Mouse (Mus musculus) kidney, embryonic 15.5 days (tissue): ENCODE measurements at regions not wholly inside any gene's neighbourhood (a gene's known extent, or its start where the extent isn't known, plus 50 kb on each side); places are given as distances from the start of the nearest gene placed in this dataset.

Experiments used
- ATAC-seq: fragments of 200-750 bp; cut with Nextera tagmentation; replicated peaks from 2 replicates; pipeline ENCODE4 v1.8.0; 2017; ENCODE audit warnings: moderate TSS enrichment; ENCODE audit not compliant: low FRiP score
- H3K27ac ChIP-seq: fragments of 300-500 bp; sonication (generic); 2 replicates; pipeline ENCODE4 v1.5.1; 2015; ENCODE audit warnings: mild to moderate bottlenecking, inconsistent platforms
- H3K27me3 ChIP-seq: fragments of 300-500 bp; sonication (generic); 2 replicates; pipeline ENCODE4 v1.6.1; 2015; ENCODE audit warnings: inconsistent platforms
- H3K36me3 ChIP-seq: fragments of 300-500 bp; sonication (generic); 2 replicates; pipeline ENCODE4 v1.6.1; 2015; ENCODE audit warnings: inconsistent platforms
- H3K4me1 ChIP-seq: fragments of 300-500 bp; sonication (generic); 2 replicates; pipeline ENCODE4 v1.6.1; 2015; ENCODE audit warnings: inconsistent platforms
- H3K4me2 ChIP-seq: fragments of 300-500 bp; sonication (generic); 2 replicates; pipeline ENCODE4 v1.6.1; 2015; ENCODE audit warnings: moderate library complexity, mild to moderate bottlenecking, inconsistent platforms
- H3K4me3 ChIP-seq: fragments of 300-500 bp; sonication (generic); replicated peaks from 2 replicates; pipeline ENCODE4 v1.5.1; 2015; ENCODE audit warnings: mild to moderate bottlenecking, inconsistent platforms
- H3K9ac ChIP-seq: fragments of 300-500 bp; sonication (generic); 2 replicates; pipeline ENCODE4 v1.6.1; 2015; ENCODE audit warnings: mild to moderate bottlenecking, inconsistent platforms
- H3K9me3 ChIP-seq: fragments of 300-500 bp; sonication (generic); replicated peaks from 2 replicates; pipeline ENCODE4 v1.6.1; 2016; ENCODE audit warnings: inconsistent platforms
- WGBS: fragments of 180-500 bp; shearing (Covaris S2); methylation state at CpG from one replicate; pipeline ENCODE4 v1.1.7; 2015; ENCODE audit warnings: mixed read lengths; 5-methylcytosine and 5-hydroxymethylcytosine counted together

DNA sequence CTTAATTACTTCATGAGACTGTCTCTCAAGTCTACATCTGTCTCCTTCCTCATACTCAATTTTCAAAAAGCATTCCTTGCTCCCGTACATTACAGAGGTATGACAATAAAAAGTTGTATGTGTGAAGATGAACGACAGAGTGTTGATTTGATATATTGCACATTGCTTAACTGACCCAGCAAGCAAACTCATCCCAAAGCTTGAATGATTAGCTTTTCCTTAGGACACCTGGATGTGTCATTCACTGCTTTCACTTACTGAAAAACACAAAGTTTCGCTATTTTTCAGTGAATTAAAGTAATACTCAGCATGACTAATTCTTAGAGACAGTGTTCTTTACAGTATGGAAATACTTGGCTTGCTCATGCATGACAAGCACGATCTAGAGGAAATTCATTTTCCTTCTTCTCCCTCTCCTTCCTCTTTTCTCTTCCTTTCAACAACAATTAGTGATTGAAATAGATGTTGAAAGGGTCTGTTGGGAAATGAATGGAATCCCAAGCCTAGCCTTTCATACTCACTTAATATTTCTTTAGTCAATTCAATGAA, 159.5 kb upstream of the Prkcq start:
- Histone ChIP-seq H3K9me3 (no peaks in the 10 kb centered on the region), H3K4me3 (no peak overlapping the region), H3K4me1 (no peaks in the 10 kb centered on the region), H3K36me3 (no peaks in the 10 kb centered on the region), H3K27me3 (no peaks in the 10 kb centered on the region), H3K4me2 (no peak overlapping the region), H3K9ac (no peak overlapping the region), H3K27ac (no peak overlapping the region)
- 76% methylated on average over 4 of the region's 4 CpGs for WGBS
- no peak for ATAC-seq

DNA sequence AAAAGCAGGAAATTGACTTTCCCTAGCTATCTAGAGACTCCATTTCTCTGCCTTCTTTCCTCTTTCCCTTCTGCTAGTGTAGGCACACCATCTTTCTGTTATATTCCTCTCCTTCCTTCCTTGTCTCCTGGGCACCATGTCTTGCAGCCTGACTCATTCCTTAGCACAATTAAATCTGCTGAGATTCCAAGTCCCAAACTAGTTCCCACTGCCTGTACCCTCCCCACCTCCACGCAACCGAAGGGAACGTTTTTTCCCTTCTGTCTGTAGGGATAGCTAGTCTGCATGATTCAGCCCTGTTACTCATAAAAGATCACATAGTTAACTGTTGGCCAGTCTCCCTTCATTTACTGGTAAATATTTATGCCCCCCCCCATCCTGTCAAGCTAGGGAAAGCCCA, 158.8 kb upstream of the Prkcq start:
- no peaks in the 10 kb centered on the region for H3K36me3 ChIP-seq
- WGBS = 81% methylated on average over 3 of the region's 3 CpGs
- H3K9ac ChIP-seq = no peak overlapping the region
- H3K27ac ChIP-seq = no peak overlapping the region
- H3K4me3 ChIP-seq = no peak overlapping the region
- ATAC-seq = no peak
- H3K4me2 ChIP-seq = no peak overlapping the region
- H3K9me3 ChIP-seq = no peaks in the 10 kb centered on the region
- H3K27me3 ChIP-seq = no peaks in the 10 kb centered on the region
- H3K4me1 ChIP-seq = no peaks in the 10 kb centered on the region

DNA sequence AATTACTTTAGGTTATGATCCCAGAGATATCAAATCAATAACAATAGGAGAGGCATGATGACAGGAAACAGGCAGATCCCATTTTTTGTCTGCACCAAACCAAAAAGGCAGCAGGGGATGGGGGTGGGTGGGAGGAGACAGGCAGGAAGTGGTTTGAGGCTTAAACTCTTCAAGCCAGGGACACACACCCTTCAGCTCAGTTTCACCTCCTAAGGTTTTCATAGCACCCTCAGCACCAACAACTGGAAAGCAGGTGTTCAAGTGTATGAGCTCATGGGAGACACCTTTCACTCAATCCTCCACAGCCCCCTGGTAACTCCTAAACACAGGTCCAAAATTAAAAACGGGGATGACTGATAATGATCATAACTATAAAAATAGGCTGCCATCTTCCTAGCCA, 155.5 kb upstream of the Prkcq start:
- Histone ChIP-seq H3K9me3 (no peaks in the 10 kb centered on the region), H3K27ac (no peak overlapping the region), H3K4me2 (no peak overlapping the region), H3K36me3 (no peaks in the 10 kb centered on the region), H3K9ac (no peak overlapping the region), H3K4me3 (no peak overlapping the region), H3K4me1 (no peaks in the 10 kb centered on the region), H3K27me3 (no peaks in the 10 kb centered on the region)
- ATAC-seq = no peak
- 60% methylated on average over 1 of the region's 1 CpGs for WGBS

DNA sequence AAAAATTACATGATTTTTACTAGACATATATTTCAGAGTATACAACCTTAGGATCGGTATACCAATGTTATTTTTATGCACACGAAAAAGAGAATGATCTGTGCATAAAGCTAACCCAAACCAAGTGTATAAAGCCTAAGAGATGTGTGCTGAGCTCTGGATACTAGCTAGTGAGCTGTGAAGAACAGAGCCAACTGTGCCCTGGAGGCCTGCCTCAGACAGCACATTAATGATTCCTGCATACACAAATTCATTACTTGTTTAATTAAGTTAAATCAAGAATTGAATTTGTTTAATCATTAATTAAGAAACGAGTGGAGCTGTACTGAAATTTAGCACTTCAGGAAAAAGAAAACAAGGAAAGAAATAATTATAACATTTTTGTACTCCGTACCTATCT, 139.0 kb upstream of the Prkcq start:
- Histone ChIP-seq H3K27me3 (no peaks in the 10 kb centered on the region), H3K9me3 (no peaks in the 10 kb centered on the region), H3K4me2 (no peak overlapping the region), H3K27ac (no peak overlapping the region), H3K4me3 (no peak overlapping the region), H3K4me1 (no peaks in the 10 kb centered on the region), H3K36me3 (no peaks in the 10 kb centered on the region), H3K9ac (no peak overlapping the region)
- 66% methylated on average over 4 of the region's 4 CpGs for WGBS
- no peak for ATAC-seq

DNA sequence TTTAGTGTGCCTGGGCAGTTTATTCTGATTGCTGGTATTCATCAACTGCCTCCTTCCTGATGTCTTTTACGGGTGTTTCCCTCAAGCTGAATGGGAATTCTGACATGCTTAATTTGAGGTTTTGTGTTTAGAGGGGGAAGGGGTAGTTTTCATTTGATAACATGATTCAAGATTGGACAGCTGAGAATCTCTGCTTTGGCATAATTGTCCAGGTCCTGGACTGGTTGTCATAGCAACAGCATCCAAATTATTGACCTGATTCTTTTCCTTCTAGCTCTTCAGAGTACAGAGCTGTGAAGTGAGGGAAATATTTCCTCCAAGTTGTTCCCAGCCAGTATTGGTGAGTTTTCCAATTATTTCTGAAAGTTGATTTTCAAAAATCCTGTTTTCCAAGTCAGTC, 137.7 kb upstream of the Prkcq start:
- no peaks in the 10 kb centered on the region for H3K36me3 ChIP-seq
- ATAC-seq = no peak
- 74% methylated on average over 1 of the region's 1 CpGs for WGBS
- H3K9me3 ChIP-seq = no peaks in the 10 kb centered on the region
- H3K9ac ChIP-seq = no peak overlapping the region
- no peaks in the 10 kb centered on the region for H3K27me3 ChIP-seq
- no peak overlapping the region for H3K27ac ChIP-seq
- no peak overlapping the region for H3K4me2 ChIP-seq
- H3K4me1 ChIP-seq = no peaks in the 10 kb centered on the region
- no peak overlapping the region for H3K4me3 ChIP-seq

DNA sequence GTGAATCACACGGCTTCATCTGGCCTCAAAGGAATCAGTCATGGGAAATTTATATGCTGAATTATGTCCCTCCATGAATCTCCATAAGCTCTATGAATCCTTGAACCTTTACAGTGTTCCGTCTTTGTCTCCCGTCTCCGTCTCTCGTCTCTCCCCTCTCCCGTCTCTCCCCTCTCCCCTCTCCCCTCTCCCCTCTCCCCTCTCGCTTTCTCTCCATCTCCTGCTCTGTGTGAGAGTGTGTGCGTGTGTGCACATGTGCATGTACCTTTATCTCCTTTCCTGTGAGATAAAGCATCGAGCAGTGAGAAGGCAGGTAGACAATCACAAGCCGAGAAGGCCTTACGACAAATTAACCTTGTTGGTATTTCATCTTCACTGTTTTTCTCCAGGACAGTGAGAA, 134.6 kb upstream of the Prkcq start:
- no peaks in the 10 kb centered on the region for H3K9me3 ChIP-seq
- H3K4me3 ChIP-seq = no peak overlapping the region
- no peak overlapping the region for H3K27ac ChIP-seq
- no peak for ATAC-seq
- H3K4me1 ChIP-seq = no peaks in the 10 kb centered on the region
- no peak overlapping the region for H3K9ac ChIP-seq
- H3K36me3 ChIP-seq = no peaks in the 10 kb centered on the region
- 82% methylated on average over 11 of the region's 11 CpGs for WGBS
- no peak overlapping the region for H3K4me2 ChIP-seq
- H3K27me3 ChIP-seq = no peaks in the 10 kb centered on the region

DNA sequence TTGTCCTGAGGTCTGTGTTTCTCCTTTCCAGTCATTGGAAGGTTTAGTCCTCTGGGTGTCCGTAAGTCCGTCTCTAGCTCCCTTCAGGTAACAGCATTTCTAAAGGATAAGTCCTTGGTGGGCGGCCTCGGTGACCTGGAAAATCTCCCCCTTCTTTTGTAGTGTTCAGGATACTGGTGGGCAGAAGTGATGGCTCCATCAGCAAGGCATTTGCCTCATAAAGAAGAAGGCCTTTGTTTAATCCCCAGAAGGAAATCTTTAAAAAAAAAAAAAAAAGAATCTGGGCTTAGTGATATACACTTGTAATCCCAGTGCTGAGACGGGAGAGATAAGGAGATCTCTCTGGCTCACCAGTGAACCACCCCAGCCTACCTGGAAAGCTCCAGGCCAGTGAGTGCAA, 133.5 kb upstream of the Prkcq start:
- Histone ChIP-seq H3K9me3 (no peaks in the 10 kb centered on the region), H3K4me3 (no peak overlapping the region), H3K27me3 (no peaks in the 10 kb centered on the region), H3K4me2 (no peak overlapping the region), H3K27ac (no peak overlapping the region), H3K9ac (no peak overlapping the region), H3K4me1 (no peaks in the 10 kb centered on the region), H3K36me3 (no peaks in the 10 kb centered on the region)
- WGBS = 93% methylated on average over 5 of the region's 5 CpGs
- ATAC-seq = no peak

DNA sequence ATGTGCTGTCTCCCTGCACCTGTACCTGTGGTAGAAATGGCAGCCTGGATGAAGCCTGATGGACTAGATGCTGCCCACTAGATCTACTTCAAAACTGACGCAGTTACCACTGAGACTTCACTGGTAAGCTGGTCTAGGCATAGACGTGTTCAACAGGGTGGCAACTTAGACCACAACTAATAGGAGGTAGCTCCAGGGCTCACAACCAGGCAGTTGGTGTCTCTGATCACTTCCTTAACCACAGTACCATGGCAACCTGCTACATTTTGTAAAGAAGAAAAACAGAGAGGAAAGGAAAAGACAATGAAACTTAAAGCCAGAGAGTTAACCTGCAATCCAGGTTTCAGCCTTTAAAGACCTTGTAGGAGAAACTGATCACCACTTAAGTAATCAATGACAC, 131.9 kb upstream of the Prkcq start:
- no peak overlapping the region for H3K4me2 ChIP-seq
- no peak overlapping the region for H3K4me3 ChIP-seq
- H3K36me3 ChIP-seq = no peaks in the 10 kb centered on the region
- no peak overlapping the region for H3K27ac ChIP-seq
- ATAC-seq = no peak
- no peaks in the 10 kb centered on the region for H3K9me3 ChIP-seq
- no peaks in the 10 kb centered on the region for H3K4me1 ChIP-seq
- no peaks in the 10 kb centered on the region for H3K27me3 ChIP-seq
- 77% methylated on average over 2 of the region's 2 CpGs for WGBS
- no peak overlapping the region for H3K9ac ChIP-seq

DNA sequence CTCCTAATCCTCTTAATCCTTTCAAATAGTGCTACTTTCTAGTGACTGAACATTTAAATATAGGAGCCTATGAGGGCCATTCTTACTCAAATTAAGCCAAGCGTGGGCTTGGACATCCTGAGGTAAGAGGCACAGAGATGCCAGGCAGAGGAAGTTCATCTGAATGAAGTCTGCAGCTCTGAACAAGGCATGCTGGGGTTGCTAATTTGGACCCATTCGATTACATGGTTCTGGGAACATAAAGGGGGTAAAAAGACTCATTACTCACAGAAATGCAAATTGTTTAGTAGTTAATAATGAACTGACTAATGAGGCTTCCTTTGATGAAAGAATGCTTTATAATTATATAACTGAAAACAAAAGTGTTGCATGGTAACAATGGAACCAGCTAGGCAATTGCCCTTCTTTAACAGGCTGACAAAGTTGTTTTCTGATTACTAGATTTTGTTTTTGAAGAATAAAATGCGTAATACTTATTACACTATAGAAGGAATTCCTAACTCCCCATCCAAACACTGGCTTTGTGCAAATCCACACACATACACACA, 127.1 kb upstream of the Prkcq start:
- WGBS = 88% methylated on average over 3 of the region's 3 CpGs
- Histone ChIP-seq H3K4me3 (no peak overlapping the region), H3K4me2 (no peak overlapping the region), H3K9ac (no peak overlapping the region), H3K27me3 (no peaks in the 10 kb centered on the region), H3K36me3 (no peaks in the 10 kb centered on the region), H3K27ac (no peak overlapping the region), H3K9me3 (no peaks in the 10 kb centered on the region), H3K4me1 (no peaks in the 10 kb centered on the region)
- ATAC-seq = no peak

DNA sequence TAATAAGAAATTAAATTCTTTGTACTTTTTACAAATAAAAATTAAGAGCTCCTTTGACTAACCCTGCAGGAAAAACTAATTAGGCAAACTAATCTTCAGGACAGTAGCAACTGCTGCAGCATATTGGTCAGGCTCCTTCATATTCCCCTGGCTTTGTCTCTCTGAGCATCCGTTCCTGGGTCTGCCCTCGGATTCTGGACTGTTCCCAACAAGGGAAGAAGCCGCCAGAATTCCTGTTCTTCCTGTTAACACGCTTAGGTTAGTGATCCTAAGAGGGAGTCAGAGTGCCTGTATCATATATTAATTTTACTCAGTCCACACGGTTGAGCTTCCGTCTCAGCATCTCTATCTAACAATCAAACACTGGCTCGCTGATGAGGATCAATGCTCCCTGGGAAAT, 120.3 kb upstream of the Prkcq start:
- Histone ChIP-seq H3K4me3 (no peak overlapping the region), H3K27ac (no peak overlapping the region), H3K9ac (no peak overlapping the region), H3K4me1 (no peaks in the 10 kb centered on the region), H3K9me3 (no peaks in the 10 kb centered on the region), H3K4me2 (no peak overlapping the region), H3K27me3 (no peaks in the 10 kb centered on the region), H3K36me3 (no peaks in the 10 kb centered on the region)
- ATAC-seq = no peak
- 83% methylated on average over 7 of the region's 7 CpGs for WGBS

DNA sequence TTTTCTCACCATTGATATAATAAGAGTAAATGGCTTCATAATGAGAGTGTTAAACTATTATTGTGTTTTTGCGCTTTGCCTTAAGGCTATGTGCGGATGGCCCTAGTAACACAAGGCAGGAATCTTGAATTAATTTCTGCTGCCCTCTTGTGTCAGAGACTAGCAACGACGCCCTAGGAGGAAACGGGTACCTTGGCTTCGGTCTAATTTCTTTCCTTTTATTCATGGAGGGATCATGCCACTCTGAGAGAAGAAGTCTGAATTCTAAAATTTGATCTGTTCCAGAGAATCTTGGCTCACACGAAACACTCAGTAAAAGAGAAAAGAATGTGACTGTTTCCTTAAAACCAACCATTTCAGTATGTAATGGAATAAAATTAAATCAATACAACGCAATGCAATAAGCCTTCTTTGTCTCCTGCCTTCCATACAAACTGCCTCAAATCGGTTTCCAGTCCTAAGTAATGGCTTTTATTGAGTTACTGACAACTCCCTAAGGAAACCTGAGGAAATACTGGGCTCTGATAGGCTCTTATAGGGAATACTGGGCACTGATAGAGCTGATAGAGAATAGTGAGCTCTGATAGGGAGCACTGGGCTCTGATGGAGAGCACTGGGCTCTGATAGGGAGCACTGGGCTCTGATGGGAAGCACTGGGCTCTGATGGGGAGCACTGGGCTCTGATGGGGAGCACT, 112.0 kb upstream of the Prkcq start:
- H3K27me3 ChIP-seq = no peaks in the 10 kb centered on the region
- 21% methylated on average over 9 of the region's 9 CpGs for WGBS
- ATAC-seq = peak; percentile 74; the same call in 1 of the 2 replicates
- H3K27ac ChIP-seq = no peak overlapping the region
- no peak overlapping the region for H3K4me3 ChIP-seq
- no peaks in the 10 kb centered on the region for H3K4me1 ChIP-seq
- H3K9ac ChIP-seq = no peak overlapping the region
- H3K36me3 ChIP-seq = no peaks in the 10 kb centered on the region
- H3K4me2 ChIP-seq = no peak overlapping the region
- H3K9me3 ChIP-seq = no peaks in the 10 kb centered on the region

DNA sequence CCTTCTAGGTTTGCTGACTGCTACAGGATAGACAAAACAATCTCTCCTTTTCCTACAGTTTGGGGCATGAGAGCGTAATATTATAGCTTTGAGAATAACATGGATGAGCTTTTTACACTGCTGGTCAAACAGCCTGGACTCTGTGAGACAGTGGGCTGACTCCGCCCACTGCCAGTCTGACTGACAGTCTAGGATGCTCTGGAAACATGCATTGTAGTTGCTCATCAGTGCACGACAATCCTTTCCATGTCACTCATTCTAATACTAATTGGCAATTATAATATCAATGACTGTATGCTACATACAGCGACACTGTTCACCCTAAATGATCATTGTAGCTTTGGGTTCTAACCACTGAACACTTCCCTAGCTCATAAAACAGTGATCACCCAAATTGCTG, 104.5 kb upstream of the Prkcq start:
- Histone ChIP-seq H3K4me3 (no peak overlapping the region), H3K4me1 (no peaks in the 10 kb centered on the region), H3K27ac (no peak overlapping the region), H3K4me2 (no peak overlapping the region), H3K9me3 (no peaks in the 10 kb centered on the region), H3K27me3 (no peaks in the 10 kb centered on the region), H3K9ac (no peak overlapping the region), H3K36me3 (no peaks in the 10 kb centered on the region)
- ATAC-seq = no peak
- WGBS = 79% methylated on average over 4 of the region's 4 CpGs

DNA sequence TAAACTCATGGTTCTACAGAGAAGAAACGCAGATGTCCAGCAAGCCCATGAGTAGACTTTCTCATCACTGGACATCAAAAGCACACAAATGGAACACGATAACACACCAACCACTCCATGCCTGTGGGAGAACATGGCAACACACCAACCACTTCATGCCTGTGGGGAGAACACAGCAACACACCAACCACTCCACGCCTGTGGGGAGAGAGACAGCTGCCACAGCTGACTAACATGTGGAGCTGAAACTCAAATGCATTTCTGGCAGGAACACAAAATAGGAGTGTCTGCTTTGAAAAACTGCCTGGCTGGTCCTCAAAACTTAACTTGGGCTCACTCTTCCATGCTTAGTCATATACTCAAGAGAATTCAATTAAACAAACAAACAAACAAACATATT, 88.4 kb upstream of the Prkcq start:
- H3K27ac ChIP-seq = no peak overlapping the region
- H3K36me3 ChIP-seq = no peaks in the 10 kb centered on the region
- no peak overlapping the region for H3K9ac ChIP-seq
- WGBS = 88% methylated on average over 3 of the region's 3 CpGs
- no peaks in the 10 kb centered on the region for H3K4me1 ChIP-seq
- H3K4me3 ChIP-seq = no peak overlapping the region
- no peaks in the 10 kb centered on the region for H3K9me3 ChIP-seq
- no peaks in the 10 kb centered on the region for H3K27me3 ChIP-seq
- no peak overlapping the region for H3K4me2 ChIP-seq
- ATAC-seq = no peak
